Mouse (Mus musculus): ENCODE measurements at regions not wholly inside any gene's neighbourhood (a gene's known extent, or its start where the extent isn't known, plus 50 kb on each side); places are given as distances from the start of the nearest gene placed in this dataset. TPM values are rescaled to one million over a fixed set of nuclear protein-coding genes. Genes with fewer than 3 reads are reported as not detected.

GRCm38 (mm10) chr7:115398202-115398601 lies 640.4 kb downstream of the Sox6 start:
- Histone ChIP-seq H3K27ac (replicated peaks) (no peak overlapping the region), H3K4me2 (replicated peaks) (no peak overlapping the region), H3K36me3 (no peaks in the 10 kb centered on the region), H3K9ac (replicated peaks) (no peak overlapping the region), H3K9me3 (no peaks in the 10 kb centered on the region), H3K4me1 (no peaks in the 10 kb centered on the region), H3K4me3 (no peak overlapping the region), H3K27me3 (no peaks in the 10 kb centered on the region)
- 90% methylated on average over 2 of the region's 2 CpGs for WGBS
- no peak for ATAC-seq (ENCODE audit: low FRiP score, low read depth)

- H3K9me3 ChIP-seq: no peaks in the 10 kb centered on the region
- no peak overlapping the region for H3K9ac ChIP-seq (replicated peaks)
- no peak overlapping the region for H3K27ac ChIP-seq (replicated peaks)
- no peaks in the 10 kb centered on the region for H3K4me1 ChIP-seq
- no peaks in the 10 kb centered on the region for H3K36me3 ChIP-seq
- 75% methylated on average over 3 of the region's 3 CpGs for WGBS
- no peak overlapping the region for H3K4me2 ChIP-seq (replicated peaks)
- no peak overlapping the region for H3K4me3 ChIP-seq
- H3K27me3 ChIP-seq: no peaks in the 10 kb centered on the region
- no peak for ATAC-seq (ENCODE audit: low FRiP score, low read depth)
Measured at GRCm38 (mm10) chr7:115399461-115399860, 639.1 kb downstream of the Sox6 start.

- no peak for ATAC-seq (ENCODE audit: low FRiP score, low read depth)
- no peaks in the 10 kb centered on the region for H3K36me3 ChIP-seq
- no peak overlapping the region for H3K4me2 ChIP-seq (replicated peaks)
- H3K4me3 ChIP-seq: no peak overlapping the region
- H3K9me3 ChIP-seq: no peaks in the 10 kb centered on the region
- WGBS: 86% methylated on average over 3 of the region's 3 CpGs
- H3K27me3 ChIP-seq: no peaks in the 10 kb centered on the region
- peaks cover 19% of the 10 kb centered on the region for H3K4me1 ChIP-seq
- no peak overlapping the region for H3K9ac ChIP-seq (replicated peaks)
- no peak overlapping the region for H3K27ac ChIP-seq (replicated peaks)
Measured at GRCm38 (mm10) chr7:115407889-115408288, 630.7 kb downstream of the Sox6 start.

GRCm38 (mm10) chr7:115408915-115409314 lies 629.7 kb downstream of the Sox6 start:
- Histone ChIP-seq H3K9me3 (no peaks in the 10 kb centered on the region), H3K36me3 (no peaks in the 10 kb centered on the region), H3K4me2 (replicated peaks) (no peak overlapping the region), H3K27me3 (no peaks in the 10 kb centered on the region), H3K4me1 (peaks cover 19% of the 10 kb centered on the region), H3K27ac (replicated peaks) (no peak overlapping the region), H3K9ac (replicated peaks) (no peak overlapping the region), H3K4me3 (no peak overlapping the region)
- 1% methylated on average over 2 of the region's 2 CpGs for WGBS
- ATAC-seq (ENCODE audit: low FRiP score, low read depth): no peak

- H3K9me3 ChIP-seq: no peaks in the 10 kb centered on the region
- no peak overlapping the region for H3K4me2 ChIP-seq (replicated peaks)
- no peaks in the 10 kb centered on the region for H3K36me3 ChIP-seq
- no peaks in the 10 kb centered on the region for H3K27me3 ChIP-seq
- 85% methylated on average over 17 of the region's 17 CpGs for WGBS
- H3K4me3 ChIP-seq: no peak overlapping the region
- no peak overlapping the region for H3K27ac ChIP-seq (replicated peaks)
- peaks cover 21% of the 10 kb centered on the region for H3K4me1 ChIP-seq
- no peak overlapping the region for H3K9ac ChIP-seq (replicated peaks)
- ATAC-seq (ENCODE audit: low FRiP score, low read depth): no peak
Measured at GRCm38 (mm10) chr7:115410501-115411230, 627.9 kb downstream of the Sox6 start.

GRCm38 (mm10) chr7:115411456-115411855 lies 627.1 kb downstream of the Sox6 start:
- Histone ChIP-seq H3K27ac (replicated peaks) (no peak overlapping the region), H3K27me3 (no peaks in the 10 kb centered on the region), H3K9me3 (no peaks in the 10 kb centered on the region), H3K4me3 (no peak overlapping the region), H3K9ac (replicated peaks) (no peak overlapping the region), H3K4me2 (replicated peaks) (no peak overlapping the region), H3K36me3 (no peaks in the 10 kb centered on the region), H3K4me1 (peaks cover 19% of the 10 kb centered on the region; the same call in 1 of the 2 replicates)
- WGBS: 59% methylated on average over 2 of the region's 2 CpGs
- no peak for ATAC-seq (ENCODE audit: low FRiP score, low read depth)

- ATAC-seq (ENCODE audit: low FRiP score, low read depth): peak; percentile 62; the same call in 1 of the 2 replicates
- Histone ChIP-seq H3K4me1 (peaks cover 17% of the 10 kb centered on the region; the same call in 1 of the 2 replicates), H3K9me3 (no peaks in the 10 kb centered on the region), H3K4me2 (replicated peaks) (no peak overlapping the region), H3K9ac (replicated peaks) (no peak overlapping the region), H3K36me3 (no peaks in the 10 kb centered on the region), H3K27me3 (no peaks in the 10 kb centered on the region), H3K4me3 (no peak overlapping the region), H3K27ac (replicated peaks) (no peak overlapping the region)
- WGBS: 16% methylated on average over 5 of the region's 5 CpGs
Measured at GRCm38 (mm10) chr7:115415147-115415561, 623.4 kb downstream of the Sox6 start.

Small RNA genes lying in the stretch of these regions (microRNA-seq; reads per million reads assigned to microRNA genes)
- not detected for gene Gm27684

Data from midbrain, embryonic 12.5 days (tissue).